Mouse (Mus musculus) hematopoietic stem cell, adult 5-6 weeks (primary cell): ENCODE results near the gene Olfr1265. TPM values are rescaled to one million over a fixed set of nuclear protein-coding genes. Genes with fewer than 3 reads are reported as not detected.

Experiments
- ATAC-seq, 2 experiments: fragments of 125-278 bp in 1 of 2; replicated peaks in 1 of 2; 2 replicates each; pipeline ENCODE4 v1.8.0; 2016 to 2017; ENCODE audit warnings: inconsistent platforms in 2 of 2, mild to moderate bottlenecking in 2 of 2, moderate number of reproducible peaks in 2 of 2, low read depth in 1 of 2, moderate TSS enrichment in 1 of 2; ENCODE audit not compliant: low FRiP score in 2 of 2, poor library complexity in 2 of 2, severe bottlenecking in 2 of 2, insufficient read depth in 1 of 2, low TSS enrichment in 1 of 2
- total RNA-seq: library from RNA; stranded (forward); fragments of 172-1452, 232-1000 nt; gene quantifications from 2 replicates; pipeline ENCODE4 v1.2.3, GENCODE M21; 2017

Olfr1265 gene
- not detected in 2 replicates for total RNA-seq

- ATAC-seq, result no peak
Measured at GRCm38 (mm10) chr2:90035037-90035436, at the start of gene Olfr1265. TSS of gene Olfr1265 (plus strand) at chr2:90035337.

- no peak for ATAC-seq
Measured at GRCm38 (mm10) chr2:89990921-89991320, 44.2 kb upstream of the Olfr1265 start, which contains the start of gene Olfr1261. TSS of gene Olfr1261 (plus strand) at chr2:89991221.

GRCm38 (mm10) chr2:89999845-90000244 is 35.3 kb upstream of the Olfr1265 start, which contains the start of gene Olfr1262:
TSS of gene Olfr1262 (plus strand) at chr2:90000145.
- no peak for ATAC-seq

GRCm38 (mm10) chr2:90011831-90012230 is 23.3 kb upstream of the Olfr1265 start, which contains the start of gene Olfr1263:
TSS of gene Olfr1263 (plus strand) at chr2:90012131.
- no peak for ATAC-seq

- ATAC-seq, result no peak
Measured at GRCm38 (mm10) chr2:90025477-90025876, 9.7 kb upstream of the Olfr1265 start, which contains the start of gene Olfr1264. TSS of gene Olfr1264 (minus strand) at chr2:90025577.

GRCm38 (mm10) chr2:90063494-90063893 is 28.4 kb downstream of the Olfr1265 start, which contains the start of gene Olfr140:
TSS of gene Olfr140 (minus strand) at chr2:90063594.
- ATAC-seq, result no peak

- no peak for ATAC-seq
Measured at GRCm38 (mm10) chr2:90070065-90070464, 34.9 kb downstream of the Olfr1265 start.

Other genes starting within 250 kb of the Olfr1265 start
- not detected in 2 replicates for gene Olfr1254, start 241.7 kb upstream of the Olfr1265 start, total RNA-seq
- not detected in 2 replicates for gene Olfr1255, start 223.3 kb upstream of the Olfr1265 start, total RNA-seq
- 0.06 TPM in 1 of 2 replicates, not detected in the other for gene Olfr1256, start 193.8 kb upstream of the Olfr1265 start, total RNA-seq
- gene Olfr48, start 187.1 kb upstream of the Olfr1265 start, total RNA-seq, result not detected in 2 replicates
- not detected in 2 replicates for gene Olfr1257, start 156.9 kb upstream of the Olfr1265 start, total RNA-seq
- gene Olfr1258, start 108.0 kb upstream of the Olfr1265 start, total RNA-seq, result not detected in 2 replicates
- gene Olfr1259, start 86.7 kb upstream of the Olfr1265 start, total RNA-seq, result not detected in 2 replicates
- gene Olfr1260, start 61.0 kb upstream of the Olfr1265 start, total RNA-seq, result not detected in 2 replicates
- not detected in 2 replicates for gene Olfr1261, start 44.1 kb upstream of the Olfr1265 start, total RNA-seq
- not detected in 2 replicates for gene Olfr1262, start 35.2 kb upstream of the Olfr1265 start, total RNA-seq
- gene Olfr1263, start 23.2 kb upstream of the Olfr1265 start, total RNA-seq, result not detected in 2 replicates
- gene Olfr1264, start 9.8 kb upstream of the Olfr1265 start, total RNA-seq, result not detected in 2 replicates
- gene Olfr140, start 28.3 kb downstream of the Olfr1265 start, total RNA-seq, result not detected in 2 replicates
- not detected in 2 replicates for gene Olfr1269, start 86.1 kb downstream of the Olfr1265 start, total RNA-seq
- gene Olfr32, start 107.0 kb downstream of the Olfr1265 start, total RNA-seq, result not detected in 2 replicates
- gene Olfr1270, start 117.8 kb downstream of the Olfr1265 start, total RNA-seq, result not detected in 2 replicates
- gene Olfr1506, start 189.2 kb downstream of the Olfr1265 start, total RNA-seq, result 0.19 TPM in 1 of 2 replicates, not detected in the other
- not detected in 2 replicates for gene Olfr142, start 222.3 kb downstream of the Olfr1265 start, total RNA-seq
- gene Olfr1271, start 235.7 kb downstream of the Olfr1265 start, total RNA-seq, result not detected in 2 replicates